Mouse (Mus musculus): Measurements from ENCODE around the gene Kif28.
A peak's percentile ranks its signal among the peaks of the same experiment; 100 is the strongest.
"Not testable (repeated sequence)": the region's sequence is repeated elsewhere in the genome, so short reads cannot be mapped to it uniquely, and the experiment has no call there.

Gene Kif28

DNA sequence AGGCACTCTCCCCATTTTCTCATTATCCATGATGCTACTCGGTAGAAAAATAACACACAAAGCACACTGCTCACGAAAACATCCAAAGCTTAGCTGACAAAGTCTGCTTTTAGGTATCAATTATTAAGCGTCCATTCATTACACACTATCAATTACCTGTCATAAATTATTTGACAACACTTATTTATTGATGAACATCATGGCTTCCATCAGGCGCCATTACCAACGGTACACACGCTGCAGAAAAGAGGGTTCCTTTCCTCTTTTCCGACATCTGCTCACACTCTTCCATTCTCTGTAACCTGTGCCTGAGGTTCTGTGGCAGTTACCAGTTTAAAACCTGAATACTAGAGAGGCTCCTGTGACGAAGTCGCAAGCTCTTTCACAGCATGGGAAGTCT, at the start of gene Kif28:
TSS of gene Kif28 (minus strand) at position 101 of the 400 bp plus-strand sequence.
- DNase-seq (ENCODE audit: low read depth, low spot score), result no peak

DNA sequence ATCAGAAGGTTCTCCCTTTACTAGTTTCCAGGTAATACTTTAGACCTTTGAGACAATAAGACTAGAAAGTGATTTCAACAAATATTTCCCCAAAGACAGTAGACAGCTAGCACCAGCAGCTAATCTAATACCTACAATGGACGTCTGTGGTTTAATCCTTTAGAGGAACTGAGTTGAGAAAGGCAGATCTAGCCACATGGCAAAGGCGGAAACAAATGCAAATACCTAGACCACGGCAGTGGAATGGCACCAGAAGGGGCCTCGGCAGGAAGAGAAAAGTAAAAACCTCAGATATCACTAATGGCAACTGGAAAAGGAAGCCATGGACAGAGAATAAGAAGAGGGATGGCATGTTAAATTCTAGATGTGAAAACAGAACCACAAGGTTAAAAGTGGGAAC, 42.2 kb upstream of the Kif28 start:
- DNase-seq (ENCODE audit: low read depth, low spot score), result no peak

- DNase-seq (ENCODE audit: low read depth, low spot score), result no peak
These were observed 40.4 kb upstream of the Kif28 start for GRCm38 (mm10) chr1:179785502-179785901.

DNA sequence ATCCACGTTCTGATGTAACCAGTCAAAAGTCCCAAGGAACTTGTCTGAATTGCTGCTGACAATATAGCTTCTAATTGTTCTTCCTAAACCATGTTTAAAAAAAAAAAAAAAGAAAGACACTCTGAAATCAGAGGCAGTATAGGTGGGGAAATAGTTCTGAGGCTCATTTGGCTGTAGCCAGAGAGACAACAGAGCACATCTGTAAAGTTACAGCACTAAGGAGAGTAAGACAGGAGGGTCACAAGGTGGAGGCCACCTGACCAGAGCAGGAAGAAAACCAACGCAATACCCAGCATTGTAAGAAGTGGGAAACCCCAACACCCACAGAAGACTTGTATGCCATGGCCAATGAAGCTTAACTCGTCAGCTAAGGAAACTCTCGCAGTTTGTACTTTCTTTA, 39.0 kb upstream of the Kif28 start:
- no peak for DNase-seq (ENCODE audit: low read depth, low spot score)

- DNase-seq (ENCODE audit: low read depth, low spot score), result no peak
These were observed 31.8 kb upstream of the Kif28 start for GRCm38 (mm10) chr1:179776831-179777230.

DNA sequence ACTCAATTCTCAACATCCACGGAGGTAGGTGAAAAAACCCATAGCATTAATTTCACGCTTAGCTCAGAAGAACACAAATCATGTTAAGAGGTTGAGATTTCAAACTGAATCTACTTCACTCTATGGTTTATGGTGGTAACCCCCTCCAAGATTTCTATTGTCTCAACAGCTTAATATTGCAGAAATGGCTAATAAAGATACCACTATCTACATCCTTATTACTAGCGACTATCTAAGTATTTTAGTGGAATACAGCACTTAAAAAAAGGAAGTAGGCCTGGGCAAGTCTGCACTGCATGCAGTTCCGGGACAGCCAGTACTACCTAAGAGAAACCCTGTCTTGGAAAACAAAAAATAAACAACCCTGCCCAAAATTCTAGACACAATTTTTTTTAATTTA, 15.5 kb upstream of the Kif28 start:
- DNase-seq (ENCODE audit: low read depth, low spot score), result no peak

DNA sequence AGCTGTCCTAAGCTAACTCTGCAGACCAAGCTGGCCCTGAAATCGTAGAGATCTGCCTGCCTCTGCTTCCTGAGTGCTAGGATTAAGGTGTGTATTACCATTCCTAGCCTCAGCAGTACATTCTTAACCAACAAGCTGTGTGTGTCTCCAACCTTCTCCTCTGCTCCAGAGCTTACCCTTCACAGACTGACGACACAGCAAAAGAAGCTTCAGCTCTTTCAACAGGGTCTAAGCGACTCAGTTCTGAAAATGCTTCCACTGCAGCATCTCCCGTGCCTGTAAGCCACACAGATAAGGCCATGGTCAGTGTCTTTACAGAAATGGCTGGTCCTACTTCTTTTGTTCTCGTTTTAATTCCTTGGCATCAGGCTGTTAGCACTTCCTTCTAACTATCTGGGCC, 15.0 kb upstream of the Kif28 start:
- DNase-seq (ENCODE audit: low read depth, low spot score), result no peak

DNA sequence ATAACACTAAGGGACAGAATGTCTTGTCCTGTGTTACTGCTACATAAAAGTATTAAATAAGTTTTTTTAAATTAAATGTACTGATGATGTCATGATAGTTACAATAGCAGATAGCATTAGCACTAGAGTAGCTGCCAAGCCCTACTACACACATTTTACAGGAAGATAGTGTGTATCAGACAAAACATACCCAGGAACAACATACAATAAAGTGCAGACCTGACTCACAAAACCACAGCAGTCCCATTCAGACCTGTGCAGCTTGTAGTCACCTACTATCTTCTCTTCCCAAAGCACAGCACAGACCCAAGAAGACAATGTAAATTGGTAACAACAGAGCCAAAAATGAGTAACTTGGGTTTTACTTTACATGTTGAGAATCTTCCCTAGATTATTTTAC, 11.4 kb upstream of the Kif28 start:
- no peak for DNase-seq (ENCODE audit: low read depth, low spot score)

DNA sequence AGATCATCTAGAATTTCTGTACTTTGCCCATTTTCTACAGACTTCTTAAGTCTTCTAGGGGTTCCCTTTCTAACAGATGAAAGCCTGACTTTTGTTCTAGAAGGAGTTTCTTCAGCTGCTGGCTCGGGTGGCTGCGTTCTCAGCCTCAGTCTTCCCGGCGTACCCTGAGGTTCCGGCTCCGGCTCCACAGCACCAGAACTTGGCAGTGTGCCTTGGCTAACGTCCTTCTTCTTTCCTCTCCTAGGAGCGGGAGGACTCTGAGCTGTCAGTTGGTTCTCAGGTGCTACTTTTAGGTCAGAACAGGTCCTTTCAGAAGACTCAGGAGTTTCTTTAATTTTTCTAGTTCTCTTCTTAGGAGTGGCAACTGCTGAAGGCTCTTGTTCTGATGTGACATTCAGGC, 7.9 kb upstream of the Kif28 start:
- no peak for DNase-seq (ENCODE audit: low read depth, low spot score)

GRCm38 (mm10) chr1:179752276-179752675, 7.2 kb upstream of the Kif28 start:
- no peak for DNase-seq (ENCODE audit: low read depth, low spot score)

GRCm38 (mm10) chr1:179743593-179744193, 1.4 kb downstream of the Kif28 start:
- DNase-seq (ENCODE audit: low read depth, low spot score), result no peak

GRCm38 (mm10) chr1:179736483-179736882, 8.6 kb downstream of the Kif28 start:
- DNase-seq (ENCODE audit: low read depth, low spot score), result no peak

- peak; percentile 40 for DNase-seq (ENCODE audit: low read depth, low spot score)
These were observed 10.3 kb downstream of the Kif28 start for GRCm38 (mm10) chr1:179734500-179735474.

DNA sequence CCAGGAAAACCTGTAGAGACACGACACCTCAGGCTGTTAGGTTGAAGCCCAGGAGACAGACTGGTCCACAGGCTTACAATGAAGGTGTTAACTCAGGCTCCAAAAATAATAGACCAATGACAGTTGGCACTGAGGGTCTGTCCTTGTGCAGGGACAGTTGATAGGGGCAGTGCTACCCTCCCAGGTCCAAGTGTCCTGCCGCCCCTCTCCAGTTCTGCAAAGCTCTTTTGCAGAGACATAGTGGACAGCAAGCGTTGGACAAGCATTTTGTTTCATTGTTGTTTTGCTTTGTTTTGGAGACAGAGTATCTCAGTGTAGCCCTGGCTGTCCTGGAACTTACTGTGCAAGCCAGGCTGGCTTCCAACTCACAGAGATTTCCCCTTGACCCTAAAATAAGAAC, 13.7 kb downstream of the Kif28 start:
- no peak for DNase-seq (ENCODE audit: low read depth, low spot score)

DNA sequence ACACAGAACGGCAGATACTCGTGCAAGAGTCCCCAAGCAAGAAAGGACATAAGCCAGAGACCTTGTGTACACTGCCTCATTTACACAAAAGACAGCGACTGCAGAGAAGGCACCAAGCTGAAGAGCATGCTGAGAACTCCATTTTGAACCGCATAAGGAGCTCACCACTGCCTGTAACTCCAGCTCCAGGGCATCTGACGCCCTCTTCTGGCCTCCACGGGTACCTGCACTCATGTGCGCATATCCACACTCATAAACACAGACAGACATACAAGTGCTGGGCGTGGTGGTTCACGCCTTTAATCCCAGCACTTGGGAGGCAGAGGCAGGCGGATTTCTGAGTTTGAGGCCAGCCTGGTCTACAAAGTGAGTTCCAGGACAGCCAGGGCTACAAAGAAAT, 16.4 kb downstream of the Kif28 start:
- DNase-seq (ENCODE audit: low read depth, low spot score), result no peak

DNA sequence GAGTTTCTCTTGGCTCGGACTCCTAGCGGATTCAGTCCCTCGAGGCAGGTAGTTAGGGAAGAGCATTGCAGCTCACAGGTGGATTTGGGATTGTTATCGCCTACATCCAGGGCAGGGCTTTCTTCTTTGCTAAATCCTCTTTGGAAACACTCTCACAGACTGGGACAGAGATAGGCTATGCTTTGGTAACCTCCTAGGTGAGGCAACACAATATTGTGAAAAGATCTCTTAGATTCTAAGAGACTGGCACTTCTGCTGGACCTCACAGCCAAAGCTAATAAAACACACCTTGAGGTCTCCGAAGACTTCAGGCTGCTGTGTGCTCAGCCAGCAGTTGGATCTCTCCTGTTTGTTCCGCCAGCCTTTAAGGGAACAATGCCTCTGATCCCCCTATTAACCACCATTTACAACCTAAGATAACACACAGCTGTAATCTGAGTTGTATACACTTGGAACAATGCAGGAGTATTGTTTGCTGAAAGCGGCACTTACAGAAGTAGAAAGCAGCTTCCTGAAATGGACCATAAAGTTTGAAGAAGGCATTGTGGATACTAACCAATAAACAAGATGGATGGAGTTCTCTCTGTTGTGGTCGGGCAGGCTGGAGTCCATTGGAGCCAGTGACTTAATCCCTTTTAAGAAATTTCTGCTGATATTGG, 22.1 kb downstream of the Kif28 start:
- DNase-seq (ENCODE audit: low read depth, low spot score), result no peak

DNA sequence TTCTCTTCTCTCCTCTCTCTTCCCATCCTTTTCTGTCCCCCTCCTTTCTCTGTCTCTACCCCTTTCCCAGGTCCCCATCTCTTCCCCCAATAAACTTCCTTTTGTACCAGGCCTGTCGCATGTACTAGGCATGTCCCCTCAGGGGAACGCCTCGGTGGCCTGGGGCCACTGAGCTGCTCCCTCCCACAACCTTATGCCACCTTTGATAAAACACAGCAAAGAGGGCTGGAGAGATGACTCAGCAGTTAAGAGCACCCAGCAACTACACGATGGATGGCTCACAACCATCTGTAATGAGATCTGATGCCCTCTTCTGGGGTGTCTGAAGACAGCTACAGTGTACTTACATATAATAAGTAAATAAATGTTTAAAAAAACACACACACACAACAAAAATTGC, 29.3 kb downstream of the Kif28 start:
- DNase-seq (ENCODE audit: low read depth, low spot score), result peak; percentile 27

DNA sequence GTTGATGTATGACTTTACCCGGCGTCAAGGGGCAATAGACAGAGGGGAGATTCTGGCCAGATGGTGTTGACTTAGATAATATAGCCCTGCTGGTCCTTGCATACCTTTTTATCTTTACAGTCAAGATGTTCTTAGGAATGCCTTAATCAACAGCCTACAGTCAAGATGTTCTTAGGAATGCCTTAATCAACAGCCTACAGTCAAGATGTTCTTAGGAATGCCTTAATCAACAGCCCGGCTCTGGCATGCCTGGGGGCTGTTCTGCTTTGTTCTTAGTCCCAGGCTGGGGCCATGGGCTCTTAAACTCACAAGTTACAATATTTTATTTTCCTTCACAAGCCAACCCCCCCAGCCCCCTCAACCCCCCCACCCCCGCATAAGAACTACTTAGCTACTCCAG, 29.8 kb downstream of the Kif28 start:
- not testable (repeated sequence) for DNase-seq (ENCODE audit: low read depth, low spot score)

GRCm38 (mm10) chr1:179713367-179713766, 31.7 kb downstream of the Kif28 start:
- DNase-seq (ENCODE audit: low read depth, low spot score), result no peak

DNA sequence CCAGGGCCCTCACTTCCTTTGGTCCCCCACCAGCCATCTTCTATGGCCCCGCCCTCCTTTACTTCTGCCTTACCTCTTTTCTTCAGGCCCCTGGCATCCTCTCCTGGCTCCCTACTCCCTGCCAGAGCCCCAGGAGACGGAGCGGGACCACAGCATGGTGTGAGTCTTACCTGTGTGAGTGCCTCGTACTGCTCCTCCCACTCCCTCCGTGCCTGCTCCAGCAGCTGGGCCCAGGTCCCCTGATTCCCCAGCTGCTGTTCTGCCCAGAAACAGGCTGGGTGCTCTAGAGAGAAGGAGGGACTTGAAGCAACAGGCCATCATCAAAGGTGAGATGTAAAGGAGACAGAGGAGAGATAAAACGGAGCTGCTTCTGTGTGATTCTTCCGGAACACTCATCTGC, 32.4 kb downstream of the Kif28 start:
- DNase-seq (ENCODE audit: low read depth, low spot score), result no peak

- DNase-seq (ENCODE audit: low read depth, low spot score), result no peak
These were observed 34.3 kb downstream of the Kif28 start for GRCm38 (mm10) chr1:179710739-179711138.

- DNase-seq (ENCODE audit: low read depth, low spot score), result no peak
These were observed 35.7 kb downstream of the Kif28 start for GRCm38 (mm10) chr1:179709390-179709789.

DNA sequence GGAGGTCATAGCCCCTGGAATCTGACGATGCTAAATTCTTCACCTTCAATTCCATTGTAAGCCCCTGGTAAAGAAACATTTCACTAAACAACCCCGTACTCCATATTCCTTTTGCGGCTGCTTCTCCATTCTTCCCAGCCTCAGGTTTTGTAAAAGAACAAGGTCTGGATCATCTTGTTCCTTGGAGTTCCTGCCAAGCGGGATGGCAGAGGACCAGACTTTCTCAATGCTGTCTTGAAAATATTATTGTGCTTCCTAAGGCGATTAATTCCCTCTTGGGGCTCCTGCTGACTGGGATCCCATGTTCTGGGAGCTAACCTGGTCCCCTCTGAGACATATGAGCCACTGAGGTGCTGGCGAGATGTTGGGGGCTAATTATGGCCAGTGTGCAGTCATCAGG, 39.9 kb downstream of the Kif28 start:
- no peak for DNase-seq (ENCODE audit: low read depth, low spot score)
